15 mouse cellular contexts compared by ENCODE assay signal in genomic region chr7:100503076-100503475, GRCm38 (mm10). TPM values are rescaled to one million over a fixed set of nuclear protein-coding genes. Genes with fewer than 3 reads are reported as not detected.
A peak's percentile ranks its signal among the peaks of the same experiment; 100 is the strongest.
DNase-seq lines count a peak whose midpoint lies in the region; ATAC-seq and TF ChIP-seq lines count a peak whose summit lies in the region.
"Had no signal": no experiment of that assay in that cellular context is flagged by ENCODE, and none has a peak within 500 bp of the region (broad histone marks: within the 10 kb centered on the region; RNA-seq: fewer than 3 reads in every experiment).

No protein-coding gene starts in this region.

- 87% methylated on average over 5 of the region's 5 CpGs for WGBS in hindbrain, postnatal 0 days

- H3K4me1 ChIP-seq in hindbrain, postnatal 0 days (ENCODE audit: insufficient read depth, low read length): no peaks in the 10 kb centered on the region
- H3K4me1 ChIP-seq: heart, embryonic 15.5 days had no signal

- no peak for TF ChIP-seq POLR2A in myocyte (IDR thresholded peaks at IDR 0.05; ENCODE audit: insufficient read length, low read depth)

- H3K36me3 ChIP-seq in myocyte (ENCODE audit: control insufficient read depth, insufficient read depth): no peaks in the 10 kb centered on the region
- no peaks in the 10 kb centered on the region for H3K36me3 ChIP-seq in hindbrain, postnatal 0 days (ENCODE audit: insufficient read depth, low read length)
- H3K36me3 ChIP-seq: heart, embryonic 15.5 days had no signal

- peak; percentile 56 for ATAC-seq in CD4-positive, CD25-positive, alpha-beta regulatory T cell, adult 4 months
- peak; percentile 32 to 57; a peak in 2 of 4 replicates for ATAC-seq in hematopoietic stem cell, adult 5-6 weeks (replicated peaks in 1 of 2; ENCODE audit: insufficient read depth in 1 of 2, low FRiP score in 2 of 2, low TSS enrichment in 1 of 2, low read depth in 1 of 2, poor library complexity in 2 of 2, severe bottlenecking in 2 of 2)
- no peak for ATAC-seq in hindbrain, postnatal 0 days
- ATAC-seq: Patski had no signal

- peak; percentile 42 for DNase-seq in 416B (ENCODE audit: low read depth)
- DNase-seq in hindbrain, postnatal 0 days (ENCODE audit: low spot score): no peak
- no peak for DNase-seq in cerebellum, adult 18-20 months
- no peak for DNase-seq in testis, postnatal 14 days (ENCODE audit: low spot score)
- DNase-seq in cerebellum, postnatal 10 days: no peak
- DNase-seq: adrenal gland, postnatal 25 days; cerebellum, adult 9-10 months; kidney, adult 11 months had no signal

- H3K79me2 ChIP-seq in myocyte (ENCODE audit: control insufficient read depth, insufficient read depth): no peaks in the 10 kb centered on the region

- H3ac ChIP-seq in myocyte (ENCODE audit: control insufficient read depth, insufficient read length): no peak overlapping the region

- no peaks in the 10 kb centered on the region for H3K9me3 ChIP-seq in hindbrain, postnatal 0 days (ENCODE audit: low read length)
- H3K9me3 ChIP-seq: heart, embryonic 15.5 days; limb, embryonic 15.5 days had no signal

- H3K9ac ChIP-seq in hindbrain, postnatal 0 days (replicated peaks; ENCODE audit: low read length): no peak overlapping the region
- H3K9ac ChIP-seq: heart, embryonic 15.5 days; limb, embryonic 15.5 days had no signal

- no peak overlapping the region for H3K4me3 ChIP-seq in myocyte
- no peak overlapping the region for H3K4me3 ChIP-seq in hindbrain, postnatal 0 days (ENCODE audit: low read length)
- H3K4me3 ChIP-seq: heart, embryonic 15.5 days; limb, embryonic 15.5 days had no signal

- no peak for TF ChIP-seq CTCF in hindbrain, postnatal 0 days (IDR thresholded peaks at IDR 0.05; ENCODE audit: low read depth)

- H3K27me3 ChIP-seq in myocyte (ENCODE audit: control insufficient read depth, insufficient read depth, insufficient read length): no peaks in the 10 kb centered on the region
- no peaks in the 10 kb centered on the region for H3K27me3 ChIP-seq in hindbrain, postnatal 0 days (ENCODE audit: insufficient read depth, low read length)
- H3K27me3 ChIP-seq: heart, embryonic 15.5 days; limb, embryonic 15.5 days; Patski had no signal

- H3K27ac ChIP-seq in hindbrain, postnatal 0 days: no peak overlapping the region
- H3K27ac ChIP-seq: heart, embryonic 15.5 days; limb, embryonic 15.5 days had no signal

- no peak overlapping the region for H3K4me2 ChIP-seq in myocyte (ENCODE audit: low read depth)
- H3K4me2 ChIP-seq in hindbrain, postnatal 0 days (ENCODE audit: low read depth, low read length): no peak overlapping the region
- H3K4me2 ChIP-seq: heart, embryonic 15.5 days; limb, embryonic 15.5 days had no signal

TF ChIP-seq in myocyte, 11 proteins besides CTCF, POLR2A, EP300 and RAD21:
- TF ChIP-seq TCF12 (IDR thresholded peaks at IDR 0.05; ENCODE audit: insufficient read depth, poor library complexity, severe bottlenecking) (no peak), POLR2AphosphoS2 (IDR thresholded peaks at IDR 0.05; ENCODE audit: insufficient read length, low read depth) (peak; percentile 45)

RNA-seq across cellular contexts. Expression of gene Ucp2, which starts 9.9 kb away (rescaled TPM):
- 1,000 to 10,000 TPM; 1,055 to 1,337 TPM for polyA plus RNA-seq in CD4-positive, CD25-positive, alpha-beta regulatory T cell, adult 4 months (2017; shearing (Covaris generic))
- total RNA-seq in hematopoietic stem cell, adult 5-6 weeks (2017): 97.0 and 115 TPM in 2 replicates
- 387 TPM for polyA plus RNA-seq in myocyte (2012; fragmentation: generic; extraction: Trizol)
- total RNA-seq in hindbrain, postnatal 0 days (2014; rRNA removed): 70.5 and 101 TPM in 2 replicates
- polyA plus RNA-seq in hindbrain, postnatal 0 days (2015; fragmentation: Nextera tagmentation; extraction: Ambion mirVana): 112 and 113 TPM in 2 replicates

RNA-seq across cellular contexts. Expression of gene Dnajb13, which starts 11.7 kb away (rescaled TPM):
- polyA plus RNA-seq in CD4-positive, CD25-positive, alpha-beta regulatory T cell, adult 4 months (2017; shearing (Covaris generic)): 10 to 100 TPM; 20.0 to 20.3 TPM
- total RNA-seq in hematopoietic stem cell, adult 5-6 weeks (2017): 0.25 and 0.38 TPM in 2 replicates
- 0.46 TPM for polyA plus RNA-seq in myocyte (2012; fragmentation: generic; extraction: Trizol)
- 3.9 and 7.1 TPM in 2 replicates for total RNA-seq in hindbrain, postnatal 0 days (2014; rRNA removed)
- 6.4 and 7.2 TPM in 2 replicates for polyA plus RNA-seq in hindbrain, postnatal 0 days (2015; fragmentation: Nextera tagmentation; extraction: Ambion mirVana)
- total RNA-seq: adrenal gland, postnatal 25 days had no signal

RNA-seq across cellular contexts. Expression of gene Ucp3, which starts 30.3 kb away (rescaled TPM):
- not detected for polyA plus RNA-seq in CD4-positive, CD25-positive, alpha-beta regulatory T cell, adult 4 months (2017; shearing (Covaris generic))
- total RNA-seq in hematopoietic stem cell, adult 5-6 weeks (2017): not detected in 2 replicates
- 2.2 TPM for polyA plus RNA-seq in myocyte (2012; fragmentation: generic; extraction: Trizol)
- total RNA-seq in hindbrain, postnatal 0 days (2014; rRNA removed): 0.10 and 0.11 TPM in 2 replicates
- polyA plus RNA-seq in hindbrain, postnatal 0 days (2015; fragmentation: Nextera tagmentation; extraction: Ambion mirVana): 0.16 TPM in 2 replicates
- total RNA-seq: midbrain, postnatal 0 days had no signal

RNA-seq across cellular contexts. Expression of gene Coa4, which starts 33.8 kb away (rescaled TPM):
- polyA plus RNA-seq in CD4-positive, CD25-positive, alpha-beta regulatory T cell, adult 4 months (2017; shearing (Covaris generic)): 10 to 100 TPM; 22.0 to 29.5 TPM
- total RNA-seq in hematopoietic stem cell, adult 5-6 weeks (2017): 7.8 and 12.1 TPM in 2 replicates
- polyA plus RNA-seq in myocyte (2012; fragmentation: generic; extraction: Trizol): 15.5 TPM
- total RNA-seq in hindbrain, postnatal 0 days (2014; rRNA removed): 2.8 and 7.6 TPM in 2 replicates
- polyA plus RNA-seq in hindbrain, postnatal 0 days (2015; fragmentation: Nextera tagmentation; extraction: Ambion mirVana): 4.9 and 6.2 TPM in 2 replicates
